Mouse (Mus musculus): ENCODE data around the gene Kank1.

- TF ChIP-seq CTCF (IDR thresholded peaks at IDR 0.05; ENCODE audit: borderline replicate concordance, insufficient read depth, low read length) (no peak), POLR2A (IDR thresholded peaks at IDR 0.05; ENCODE audit: low read depth, low read length) (no peak)
These were observed 74.9 kb downstream of the Kank1 start for GRCm38 (mm10) chr19:25311626-25312025.

Measured in embryonic fibroblast, embryonic 13.5 days (primary cell).